Mouse (Mus musculus) T-helper 2 cell (primary cell): ENCODE measurements around the gene Prcd.
"Not testable (repeated sequence)": the region's sequence is repeated elsewhere in the genome, so short reads cannot be mapped to it uniquely, and the experiment has no call there.

Experiments used
- in situ Hi-C: fragments of 300-600 bp; cut with MboI, MseI; formaldehyde crosslinking; loops from one replicate; pipeline ENCODE4 v1.15.1; 2025; ENCODE audit warnings: high pct_unique_total_duplicates

Prcd gene

GRCm38 (mm10) chr11:116666566-116666965 lies 13.2 kb downstream of the Prcd start:
- in situ Hi-C loops: loop anchor here (10.0 kb wide), 1 partner anchor 702 kb away; no protein-coding TSS in a partner anchor

- in situ Hi-C loops: loop anchor here (10.0 kb wide), 1 partner anchor 702 kb away; no protein-coding TSS in a partner anchor
Measured at GRCm38 (mm10) chr11:116667012-116667411, 13.7 kb downstream of the Prcd start.

GRCm38 (mm10) chr11:116667930-116668329 lies 14.6 kb downstream of the Prcd start:
- in situ Hi-C loops: loop anchor here (10.0 kb wide), 1 partner anchor 703 kb away; no protein-coding TSS in a partner anchor

GRCm38 (mm10) chr11:116668381-116668825 lies 15.1 kb downstream of the Prcd start:
- in situ Hi-C loops: loop anchor here (10.0 kb wide), 1 partner anchor 704 kb away; no protein-coding TSS in a partner anchor

GRCm38 (mm10) chr11:116668839-116669238 lies 15.5 kb downstream of the Prcd start:
- in situ Hi-C loops: loop anchor here (10.0 kb wide), 1 partner anchor 704 kb away; no protein-coding TSS in a partner anchor

- in situ Hi-C loops: loop anchor here (10.0 kb wide), 1 partner anchor 705 kb away; no protein-coding TSS in a partner anchor
Measured at GRCm38 (mm10) chr11:116669316-116669715, 16.0 kb downstream of the Prcd start.

GRCm38 (mm10) chr11:116669787-116670365 lies 16.5 kb downstream of the Prcd start:
- in situ Hi-C loops: loop anchor here (10.0 kb wide), 1 partner anchor 705 kb away; no protein-coding TSS in a partner anchor

- in situ Hi-C loops: no loop called here
Measured at GRCm38 (mm10) chr11:116670386-116670785, 17.1 kb downstream of the Prcd start.

GRCm38 (mm10) chr11:116671112-116671844 lies 17.9 kb downstream of the Prcd start:
- in situ Hi-C loops: no loop called here

GRCm38 (mm10) chr11:116671845-116672434 lies 18.6 kb downstream of the Prcd start:
- in situ Hi-C loops: no loop called here

GRCm38 (mm10) chr11:116672595-116672994 lies 19.3 kb downstream of the Prcd start:
- in situ Hi-C loops: no loop called here

GRCm38 (mm10) chr11:116673410-116673809 lies 20.1 kb downstream of the Prcd start:
- in situ Hi-C loops: no loop called here

- in situ Hi-C loops: no loop called here
Measured at GRCm38 (mm10) chr11:116674616-116675379, 21.5 kb downstream of the Prcd start.

- in situ Hi-C loops: not testable (repeated sequence)
Measured at GRCm38 (mm10) chr11:116675429-116675828, 22.1 kb downstream of the Prcd start.

- in situ Hi-C loops: no loop called here
Measured at GRCm38 (mm10) chr11:116676175-116676976, 23.0 kb downstream of the Prcd start.

- in situ Hi-C loops: no loop called here
Measured at GRCm38 (mm10) chr11:116677711-116678441, 24.5 kb downstream of the Prcd start.

GRCm38 (mm10) chr11:116679148-116679547 lies 25.8 kb downstream of the Prcd start:
- in situ Hi-C loops: no loop called here

- in situ Hi-C loops: loop anchor here (5.0 to 10.0 kb wide), 2 partner anchors 38 to 154 kb away; no protein-coding TSS in a partner anchor
Measured at GRCm38 (mm10) chr11:116680321-116681091, 27.2 kb downstream of the Prcd start.

GRCm38 (mm10) chr11:116681147-116681546 lies 27.8 kb downstream of the Prcd start:
- in situ Hi-C loops: loop anchor here (5.0 to 10.0 kb wide), 2 partner anchors 39 to 154 kb away; no protein-coding TSS in a partner anchor
